Mouse (Mus musculus): ENCODE measurements at regions not wholly inside any gene's neighbourhood (a gene's known extent, or its start where the extent isn't known, plus 50 kb on each side); places are given as distances from the start of the nearest gene placed in this dataset.
"Not testable (repeated sequence)": the region's sequence is repeated elsewhere in the genome, so short reads cannot be mapped to it uniquely, and the experiment has no call there.

DNA sequence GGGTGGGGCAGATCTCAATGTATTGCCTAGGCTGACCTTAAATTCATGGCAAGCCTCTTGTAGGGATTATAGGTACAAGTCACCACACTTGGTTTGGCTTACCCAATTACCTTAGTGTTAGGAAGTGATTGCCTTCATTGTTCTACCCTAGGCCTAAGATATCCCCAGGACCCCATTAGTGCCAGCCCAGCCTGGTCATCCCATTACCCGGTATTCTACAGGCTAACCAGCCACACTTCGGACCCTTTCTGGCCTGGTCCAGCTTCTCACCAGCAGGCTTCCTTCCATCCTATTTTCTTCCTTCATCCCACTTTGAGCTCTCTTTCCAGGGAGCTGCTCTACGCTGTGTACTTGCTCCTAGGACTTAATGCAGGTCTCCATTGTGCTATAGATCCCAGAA, 59.5 kb downstream of the Tex35 start:
- DNase-seq (ENCODE audit: low spot score) = no peak

DNA sequence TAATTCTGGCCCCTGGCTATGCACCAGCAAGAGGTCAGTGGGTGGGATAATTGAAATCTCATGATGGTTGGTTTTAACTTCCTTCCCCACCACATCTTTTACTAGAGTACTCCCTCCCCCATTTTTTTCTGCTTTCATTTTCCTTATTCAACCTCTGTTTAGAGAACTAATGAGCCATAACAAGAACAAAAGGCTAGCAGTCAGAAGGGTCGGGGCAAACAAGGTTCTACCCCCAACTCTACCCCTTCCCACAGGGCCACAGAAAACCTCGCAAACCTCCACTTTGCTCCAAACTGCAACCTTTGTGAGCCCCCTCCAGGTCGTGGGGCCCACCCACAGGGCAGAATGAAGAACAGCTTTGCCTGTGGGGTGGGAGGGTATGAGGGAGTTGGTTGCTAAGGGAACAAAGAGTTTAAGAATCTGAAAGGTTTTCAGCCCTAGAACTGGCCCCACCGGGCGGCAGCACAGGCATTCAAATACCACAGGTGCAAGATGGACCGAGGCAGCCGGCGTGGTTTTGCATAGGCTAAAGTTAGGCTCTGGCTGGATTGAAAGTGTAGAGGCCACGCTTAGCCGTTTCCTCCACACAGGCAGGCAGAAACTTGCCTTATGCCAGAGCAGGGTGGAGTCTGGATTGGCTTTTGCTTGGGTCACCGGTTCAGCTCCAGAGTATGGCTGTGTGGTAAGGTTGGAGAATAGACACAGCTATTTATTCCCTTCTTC, 60.1 kb downstream of the Tex35 start:
- DNase-seq (ENCODE audit: low spot score) = no peak

DNA sequence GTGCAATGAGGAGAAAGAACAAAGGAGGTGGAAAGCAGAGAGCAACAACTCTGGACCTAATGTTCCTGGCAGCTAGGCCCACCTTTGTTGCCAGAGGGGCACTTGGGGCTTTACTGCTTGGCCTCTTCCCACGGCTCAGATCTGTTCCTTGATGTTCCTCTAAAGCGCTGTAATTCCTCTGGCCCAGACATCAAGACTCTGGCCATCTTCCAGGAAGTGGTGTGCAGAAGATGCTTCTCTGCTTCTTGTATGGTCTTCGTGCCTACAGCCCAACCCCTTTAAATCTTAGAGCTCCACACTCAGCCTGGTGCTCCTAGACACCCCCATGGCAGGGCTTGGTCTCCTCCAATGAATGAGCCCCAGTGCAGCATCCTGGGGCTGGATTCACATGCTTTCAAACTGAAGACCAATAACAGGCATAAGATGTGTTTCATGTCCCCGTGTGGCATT, 60.7 kb downstream of the Tex35 start:
- DNase-seq (ENCODE audit: low spot score) = no peak

DNA sequence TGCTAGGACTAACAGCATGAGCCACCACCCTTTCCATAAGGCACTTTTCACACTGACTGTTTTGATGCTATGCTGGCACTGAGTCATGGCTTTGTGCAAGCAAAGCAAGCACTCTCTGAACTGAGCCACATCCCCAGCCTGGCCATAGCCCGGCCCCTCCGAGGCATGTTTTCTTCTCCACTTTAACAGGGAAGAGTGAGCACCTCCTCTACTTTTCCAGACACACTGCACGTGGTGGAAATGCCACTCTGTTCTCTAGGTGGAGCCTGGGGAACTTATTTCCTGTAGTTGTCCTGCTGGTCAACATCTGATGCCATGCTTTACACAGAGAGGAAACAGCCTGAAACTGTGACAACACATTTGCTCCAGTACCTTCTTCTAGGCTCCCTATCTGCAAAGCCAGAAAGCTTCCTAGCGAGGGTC, 61.7 kb downstream of the Tex35 start:
- no peak for DNase-seq (ENCODE audit: low spot score)

DNA sequence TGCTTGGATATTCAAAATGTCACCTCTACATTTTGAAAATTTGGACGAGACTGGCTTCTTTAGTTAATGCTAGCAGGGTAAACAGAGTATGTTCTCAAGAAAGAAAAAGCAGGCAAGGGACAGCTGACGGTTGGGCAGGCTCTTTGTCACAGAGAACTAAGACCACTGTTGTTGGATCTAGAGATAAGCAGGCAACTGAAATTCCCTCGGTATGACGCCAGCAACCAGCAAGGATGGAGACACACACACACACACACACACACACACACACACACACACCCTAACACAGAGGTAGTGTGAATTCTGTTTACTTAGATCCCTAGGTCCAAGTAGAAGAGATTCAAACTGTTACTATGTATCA, 68.7 kb downstream of the Tex35 start:
- no peak for DNase-seq (ENCODE audit: low spot score)

DNA sequence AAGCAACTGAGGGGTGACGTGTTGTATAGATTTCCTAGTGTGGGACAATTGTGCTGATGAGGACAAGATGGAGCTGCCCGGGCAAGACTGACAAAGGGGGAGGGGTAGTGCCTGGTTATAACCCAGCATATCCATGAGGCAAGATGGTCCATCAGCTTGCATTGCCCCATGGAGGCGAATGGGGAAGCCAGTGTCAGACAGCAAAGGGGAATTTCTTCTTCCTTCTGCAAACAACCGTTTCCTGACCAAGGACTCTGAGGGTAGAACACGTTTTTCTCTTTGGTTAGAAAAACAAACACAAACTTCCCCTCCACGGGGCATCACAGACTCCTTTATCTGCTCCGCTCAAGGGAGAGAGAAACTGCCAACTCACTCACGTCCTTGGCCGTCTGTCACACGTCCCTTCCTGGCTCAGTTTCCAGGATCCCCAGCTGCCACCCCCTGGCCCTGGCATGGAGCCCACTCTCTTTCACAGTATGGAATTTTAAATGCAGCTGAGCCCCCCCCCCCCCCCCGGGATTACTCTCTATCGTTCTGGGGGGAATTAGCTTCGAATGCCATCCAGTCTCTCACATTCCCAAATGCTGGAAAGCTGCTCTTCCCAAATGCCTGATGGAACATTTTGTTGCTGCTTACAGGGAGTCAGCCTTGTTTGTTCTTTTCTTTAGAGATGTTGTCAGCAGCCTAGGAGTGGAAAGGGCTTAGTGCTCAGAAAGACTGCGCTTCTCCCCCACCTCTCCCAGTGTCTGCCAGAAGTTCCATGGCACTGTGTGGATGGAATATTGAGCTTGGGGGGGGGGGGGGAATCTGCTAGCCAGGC, 69.3 kb downstream of the Tex35 start:
- no peak for DNase-seq (ENCODE audit: low spot score)

DNA sequence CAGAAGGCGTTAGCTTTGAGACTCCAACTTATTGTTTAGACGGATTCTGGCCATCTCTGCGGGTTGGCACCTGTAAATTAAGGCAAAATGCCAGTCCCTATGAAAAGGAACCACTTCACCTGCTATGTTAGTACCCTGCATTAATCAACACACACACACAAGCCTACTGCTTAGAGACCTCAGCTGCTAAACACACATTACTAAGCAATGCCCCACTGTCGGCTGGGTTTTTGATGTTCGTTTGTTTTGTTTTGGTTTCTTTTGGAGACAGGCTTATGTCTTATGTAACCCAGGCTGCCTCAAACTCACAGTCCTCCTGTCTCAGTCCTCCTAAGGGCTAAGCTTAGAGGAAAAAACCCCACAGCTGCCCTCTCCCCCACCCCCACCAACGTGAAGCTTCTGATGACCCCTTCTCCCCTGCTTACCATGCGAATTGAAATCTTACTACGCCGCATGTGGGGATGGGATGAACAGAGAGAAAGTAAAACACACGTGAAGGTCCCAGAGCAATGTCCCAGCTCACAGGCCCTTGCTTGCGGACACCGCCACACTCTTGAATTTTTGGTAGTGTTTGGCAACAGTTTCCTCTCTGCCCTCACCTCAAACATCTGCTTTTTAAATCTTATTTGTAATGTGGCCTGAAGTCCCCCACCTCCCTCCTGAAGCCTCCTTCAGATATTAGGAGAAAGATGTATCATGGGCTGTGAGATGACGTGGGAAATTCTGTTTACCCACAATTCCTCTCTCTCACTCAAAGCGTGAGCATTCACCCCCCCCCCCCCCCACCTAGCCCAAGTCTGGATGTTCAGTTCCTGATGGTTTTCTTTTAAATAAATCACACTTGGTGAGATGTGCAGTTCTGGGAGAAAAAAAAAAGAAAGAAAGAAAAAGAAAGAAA, 70.1 kb downstream of the Tex35 start:
- DNase-seq (ENCODE audit: low spot score) = no peak

DNA sequence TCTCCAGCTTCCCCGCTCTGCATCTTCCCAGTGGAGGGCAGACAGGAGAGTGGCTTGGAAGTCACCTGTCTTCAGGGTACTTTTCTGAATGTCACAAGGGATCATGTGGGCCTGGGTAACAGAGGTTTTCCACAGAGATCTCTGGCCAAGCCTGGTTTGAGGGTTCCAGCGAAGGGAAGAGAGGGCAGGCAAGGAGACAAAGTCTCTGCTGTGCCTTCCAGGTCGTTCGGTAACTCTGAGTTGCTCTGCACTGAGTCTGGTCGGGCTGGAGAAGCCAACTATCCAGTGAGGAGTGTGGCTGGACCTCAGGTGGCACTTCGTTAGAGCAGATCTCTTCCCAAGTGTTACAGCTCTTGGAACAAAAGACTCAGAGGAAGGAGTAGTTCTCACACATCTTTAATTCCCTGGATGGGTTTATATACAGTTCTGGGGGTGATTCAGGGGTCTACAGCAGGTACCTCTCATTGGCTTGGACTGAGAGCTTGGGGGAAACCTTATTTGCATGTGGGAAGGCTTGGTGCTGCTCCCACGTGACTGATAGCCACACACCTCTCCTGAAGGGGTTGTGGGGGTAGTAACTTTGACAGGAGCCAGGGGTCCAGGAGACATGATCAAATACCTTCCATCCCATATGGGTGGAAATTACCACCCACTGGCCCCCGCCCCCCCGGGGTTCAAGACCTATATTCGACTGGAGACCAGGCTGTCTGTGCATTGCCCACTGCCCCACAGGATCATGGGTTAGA, 71.1 kb downstream of the Tex35 start:
- no peak for DNase-seq (ENCODE audit: low spot score)

DNA sequence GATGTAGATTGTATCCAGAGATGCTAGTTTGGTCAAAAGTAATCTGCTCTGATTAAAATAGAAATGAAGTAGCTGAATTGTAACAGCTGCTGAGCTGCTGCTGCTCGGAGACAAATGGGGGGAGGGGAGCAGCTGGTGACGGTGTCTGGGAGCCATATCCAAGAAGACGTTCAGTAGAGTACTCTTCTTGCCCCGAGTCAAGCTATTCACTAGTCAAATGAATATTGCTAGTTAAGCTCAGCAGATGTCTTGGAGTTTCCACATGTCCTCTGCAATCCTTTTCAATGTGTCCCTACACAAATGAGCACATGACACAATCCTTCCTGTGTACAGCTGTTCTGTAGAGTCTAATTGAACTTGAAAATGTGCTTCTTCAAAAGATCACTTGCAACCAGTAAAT, 71.7 kb downstream of the Tex35 start:
- no peak for DNase-seq (ENCODE audit: low spot score)

DNA sequence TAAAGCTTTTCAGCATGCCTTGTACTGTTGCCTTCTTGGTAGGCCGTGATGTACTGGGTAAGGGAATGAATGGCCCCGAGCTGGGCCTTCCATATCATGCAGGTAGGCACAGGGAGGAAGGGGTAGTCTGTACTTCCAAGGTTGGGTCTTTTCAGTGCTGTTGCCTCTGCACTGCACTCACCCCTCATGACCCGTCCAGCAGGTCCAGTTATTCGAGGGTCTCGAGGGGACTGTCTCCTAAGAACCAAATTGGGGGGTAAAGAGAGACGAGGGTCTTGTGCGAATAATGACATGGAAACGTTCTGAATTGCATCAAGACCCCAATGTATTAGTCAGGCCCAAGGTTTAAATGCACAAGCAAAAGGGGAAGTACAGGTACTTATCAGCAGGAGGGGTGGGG, 73.3 kb downstream of the Tex35 start:
- DNase-seq (ENCODE audit: low spot score) = not testable (repeated sequence)

DNA sequence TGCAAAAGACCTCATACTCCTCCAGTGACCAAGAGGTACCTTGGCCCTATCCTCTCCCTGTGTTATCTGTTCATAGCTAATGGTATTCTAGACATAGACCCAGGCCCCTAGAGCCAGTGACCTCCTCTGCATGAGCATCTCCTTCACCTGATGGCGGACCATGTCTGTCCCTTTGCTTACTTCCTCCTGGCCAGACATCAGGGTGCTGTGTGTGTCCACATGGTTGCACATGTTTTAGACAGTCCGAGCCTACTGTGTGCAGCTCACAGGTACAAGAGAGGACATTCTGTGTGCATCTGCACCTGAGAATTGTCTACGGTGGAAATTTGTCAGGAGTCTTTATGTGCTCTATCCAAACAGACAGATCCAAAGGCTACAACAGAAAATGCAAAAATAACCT, 79.8 kb downstream of the Tex35 start:
- no peak for DNase-seq (ENCODE audit: low spot score)

DNA sequence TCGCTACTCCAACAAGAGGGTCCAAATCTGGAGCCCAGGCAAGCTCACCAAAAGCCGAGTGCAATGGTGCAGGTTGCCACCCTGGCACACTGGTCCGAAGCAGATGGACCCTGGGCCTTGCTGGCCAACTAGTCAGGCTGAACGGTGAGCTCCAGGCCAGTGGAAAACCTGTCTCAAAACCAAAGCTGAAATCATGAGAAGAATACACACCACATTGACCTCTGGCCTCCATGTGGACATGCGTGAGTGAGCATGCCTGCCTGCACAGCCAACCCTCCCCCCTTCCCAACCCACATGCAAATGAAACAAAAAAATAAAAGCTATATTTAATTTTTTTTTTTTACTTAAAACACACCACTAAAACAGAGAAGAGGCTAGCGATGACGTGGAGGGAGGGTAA, 80.8 kb downstream of the Tex35 start:
- no peak for DNase-seq (ENCODE audit: low spot score)

DNA sequence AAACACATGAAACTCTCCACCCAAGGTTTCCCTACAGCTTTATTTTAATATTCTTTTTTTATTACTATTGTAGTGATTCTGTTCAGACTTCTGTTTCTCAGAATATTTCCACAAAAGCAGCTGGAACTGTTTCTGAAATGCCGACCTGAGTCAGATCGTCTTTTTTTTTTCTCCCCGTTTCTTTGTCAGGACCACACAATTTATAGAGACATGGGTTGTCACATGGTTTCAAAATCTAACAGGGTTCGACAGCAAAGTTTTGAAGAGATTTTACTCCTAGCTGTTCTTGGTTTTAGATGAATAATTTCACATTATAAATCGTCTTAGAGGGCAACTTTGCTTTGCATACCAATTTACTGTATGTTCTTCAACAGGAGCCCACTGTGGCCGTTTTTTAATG, 84.0 kb upstream of the Ralgps2 start:
- DNase-seq (ENCODE audit: low spot score) = no peak

DNA sequence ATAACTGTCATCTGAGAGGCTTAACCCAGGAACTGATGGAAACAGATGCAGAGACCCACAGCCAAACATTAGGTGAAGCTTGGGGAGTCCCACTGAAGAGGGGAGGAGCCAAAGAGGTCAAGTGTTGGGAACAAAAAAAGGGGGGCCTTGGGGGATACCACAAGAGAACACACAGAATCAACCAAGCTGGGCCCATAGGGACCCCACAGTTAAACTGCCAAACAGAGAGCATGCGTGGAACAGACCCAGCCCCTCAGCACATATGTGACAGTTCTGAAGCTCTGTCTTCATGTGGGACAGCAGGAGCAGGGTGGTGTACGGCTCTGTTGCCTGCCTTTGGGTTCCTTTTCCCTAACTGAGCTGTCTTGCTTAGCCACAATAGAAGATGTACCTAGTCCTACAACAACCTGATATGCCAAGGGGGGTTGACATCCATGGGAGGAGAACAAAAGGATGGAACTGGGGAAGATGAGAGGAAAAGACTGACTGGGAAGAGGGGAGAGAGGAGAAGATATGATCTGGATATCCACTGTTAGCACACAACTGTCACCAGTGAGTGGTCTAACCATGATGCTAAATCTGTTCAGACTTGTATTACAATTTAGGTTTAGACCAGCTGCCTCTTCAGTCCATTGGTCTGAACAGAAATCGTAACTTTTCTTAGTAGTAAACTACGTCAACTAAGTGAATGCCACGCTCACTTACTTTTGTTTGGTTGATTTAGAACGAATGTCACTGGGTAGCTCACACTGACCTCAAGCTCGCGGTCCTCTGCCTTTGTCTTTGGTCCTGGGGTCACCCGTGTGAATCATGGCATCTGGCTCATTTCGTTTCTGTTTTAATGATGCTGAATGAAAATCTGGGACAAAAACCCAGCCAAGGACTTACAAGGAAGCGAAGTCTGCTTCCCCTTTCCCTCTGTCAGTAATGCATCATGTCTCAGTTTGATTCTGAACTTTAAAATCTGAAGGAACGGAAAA, 83.3 kb upstream of the Ralgps2 start:
- DNase-seq (ENCODE audit: low spot score) = no peak

DNA sequence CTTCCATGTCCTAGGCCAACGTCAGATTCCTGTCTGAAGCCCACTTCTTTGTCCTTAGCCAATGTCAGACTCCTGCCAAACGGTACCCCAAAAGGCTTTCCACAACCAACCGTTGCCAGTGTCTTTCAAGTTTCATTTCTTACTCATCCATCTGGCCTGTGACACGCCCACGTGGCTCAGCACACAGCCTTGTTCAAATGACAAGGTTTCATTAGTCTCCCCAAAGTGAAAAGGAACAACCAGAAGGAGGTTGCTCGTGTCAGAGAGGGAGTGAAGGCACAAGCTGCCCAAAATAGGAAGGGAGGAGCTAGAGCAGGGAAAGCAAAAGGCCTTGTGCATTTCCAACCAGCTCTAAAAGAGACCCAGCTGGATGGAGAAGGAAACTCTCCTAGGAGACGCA, 80.5 kb upstream of the Ralgps2 start:
- DNase-seq (ENCODE audit: low spot score) = no peak

DNA sequence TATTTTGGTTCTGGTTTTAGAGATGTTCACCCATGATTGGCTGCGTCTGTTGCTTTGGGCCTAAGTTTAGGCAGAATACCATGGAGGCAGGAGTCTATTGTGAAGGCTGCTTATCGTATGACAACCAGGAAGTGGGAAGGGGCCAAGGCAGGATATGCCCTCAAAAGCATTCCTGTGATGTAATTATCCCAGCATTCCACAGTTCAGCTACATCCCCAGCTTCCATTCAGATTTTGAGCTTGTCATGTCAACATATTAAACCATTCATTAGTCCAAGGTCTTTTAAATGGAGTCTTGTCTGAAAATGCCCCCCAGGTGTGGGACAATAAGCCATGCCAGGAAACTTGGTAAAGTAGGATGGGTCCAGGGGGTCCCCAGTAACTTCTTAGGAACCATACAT, 79.3 kb upstream of the Ralgps2 start:
- DNase-seq (ENCODE audit: low spot score) = no peak

DNA sequence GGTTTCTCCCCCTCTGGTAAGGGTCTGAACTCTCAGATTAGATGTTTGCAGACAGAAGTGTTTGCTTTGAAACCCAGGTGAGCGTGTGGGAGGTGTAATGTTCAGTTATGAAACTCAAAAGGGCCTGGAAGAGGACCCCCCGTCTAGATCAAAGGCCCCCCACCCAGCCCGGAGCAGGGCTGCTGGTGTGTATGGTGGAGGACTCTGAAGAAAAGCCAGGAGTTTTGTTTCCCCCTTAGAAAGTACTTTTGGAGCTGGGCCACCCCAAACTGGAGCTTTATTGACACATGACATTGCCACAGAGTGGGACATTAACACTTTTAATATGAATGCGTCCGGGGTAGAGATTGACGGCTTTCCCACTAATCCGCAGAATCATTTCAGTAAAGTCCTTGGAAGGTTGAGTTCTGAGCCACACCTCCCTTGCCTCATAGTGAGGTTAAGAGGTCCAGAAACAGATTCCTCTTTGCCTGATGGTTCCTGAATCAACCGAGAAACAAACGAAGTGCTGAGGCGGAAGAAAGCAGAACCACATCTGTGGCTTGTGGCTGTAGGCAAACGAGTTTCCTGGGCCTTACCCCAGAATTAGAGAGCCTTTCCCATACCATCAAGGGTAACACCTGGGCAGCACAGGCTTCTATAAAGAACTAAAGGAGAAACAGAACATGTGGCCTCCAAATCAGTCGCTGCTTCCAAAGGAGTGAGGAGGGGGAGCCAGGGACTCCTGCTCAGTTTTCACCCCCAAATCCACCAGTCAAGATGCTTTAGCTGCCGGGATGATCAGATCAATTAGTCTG, 78.0 kb upstream of the Ralgps2 start:
- DNase-seq (ENCODE audit: low spot score) = no peak

DNA sequence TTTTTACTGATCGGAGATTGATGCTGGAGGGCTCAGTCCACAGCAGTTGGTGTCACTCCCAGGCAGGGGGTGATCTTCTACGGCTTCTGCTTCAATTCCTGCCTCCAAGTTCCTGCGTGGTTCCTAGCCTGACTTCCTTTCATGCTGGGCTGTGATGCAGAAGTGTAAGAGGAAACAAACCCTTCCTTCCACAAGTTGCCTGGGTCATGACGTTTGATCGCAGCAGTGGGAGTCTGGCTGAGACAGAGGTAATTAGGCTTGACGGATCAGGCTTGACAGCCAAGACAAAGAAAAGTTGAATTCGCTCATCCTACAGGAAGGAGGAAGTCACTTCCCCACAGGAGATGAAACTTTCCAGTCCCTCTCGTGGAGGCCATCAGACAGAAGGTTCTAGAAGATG, 77.2 kb upstream of the Ralgps2 start:
- no peak for DNase-seq (ENCODE audit: low spot score)

DNA sequence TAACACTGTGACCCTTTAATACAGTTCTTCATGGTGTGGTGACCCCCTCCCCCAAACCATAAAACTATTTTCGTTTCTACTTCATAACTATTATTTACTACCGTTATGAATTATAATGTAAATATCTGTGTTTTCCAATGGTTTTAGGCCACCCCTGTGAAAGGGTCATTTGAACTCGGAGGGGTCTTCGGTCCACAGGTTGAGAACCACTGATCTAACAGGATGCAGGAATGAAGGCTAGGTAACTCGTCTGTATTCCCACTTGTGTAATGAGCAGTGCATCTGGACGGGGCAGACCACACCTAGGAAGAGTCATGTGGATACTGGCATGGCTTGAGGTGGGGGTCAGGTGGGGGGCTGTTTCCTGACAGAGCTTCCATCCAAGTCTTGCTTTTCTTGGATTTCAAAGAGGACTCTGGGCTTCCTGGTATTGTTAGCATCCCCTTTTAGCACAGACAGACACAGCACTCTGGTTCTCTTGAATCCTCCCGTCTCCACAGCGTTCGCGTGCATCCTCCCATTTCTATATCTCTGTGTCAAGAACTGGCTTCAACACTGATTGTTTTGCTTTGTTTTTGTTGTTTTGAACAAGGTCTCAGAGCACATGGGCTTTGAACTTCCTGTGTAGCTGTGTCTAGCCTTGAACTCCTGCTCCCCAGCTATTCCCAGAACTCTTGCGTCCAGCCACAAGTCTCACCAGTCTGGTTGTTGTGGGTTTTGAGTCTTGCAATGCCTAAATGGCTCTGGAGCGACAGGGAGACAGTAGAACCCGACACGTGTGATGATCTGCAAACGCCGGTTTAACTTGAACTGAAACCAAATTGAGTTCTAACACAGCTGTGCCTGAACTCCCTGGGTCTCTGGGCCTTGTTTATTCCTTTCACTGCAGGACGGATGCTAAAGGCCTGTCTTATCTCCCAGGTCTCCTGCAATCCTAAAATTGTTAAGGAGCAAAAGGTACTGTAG, 75.4 kb upstream of the Ralgps2 start:
- DNase-seq (ENCODE audit: low spot score) = no peak

All from adipocyte (in vitro differentiated cells).